Mouse (Mus musculus) brain, embryonic 14.5 days (tissue): ENCODE measurements at regions not wholly inside any gene's neighbourhood (a gene's known extent, or its start where the extent isn't known, plus 50 kb on each side); places are given as distances from the start of the nearest gene placed in this dataset.

Experiments
- CTCF ChIP-seq: fragments of 200-500 bp; IDR thresholded peaks from 2 replicates; pipeline ENCODE4 v1.5.1; 2012; ENCODE audit warnings: inconsistent platforms, mild to moderate bottlenecking, moderate library complexity, borderline replicate concordance; ENCODE audit not compliant: insufficient read depth, insufficient read length; ENCODE audit errors: extremely low read depth
- POLR2A ChIP-seq: fragments of 200-500 bp; IDR thresholded peaks from 2 replicates; pipeline ENCODE4 v1.6.1; 2012; ENCODE audit warnings: mild to moderate bottlenecking, inconsistent platforms, borderline replicate concordance; ENCODE audit not compliant: poor library complexity, insufficient read depth, insufficient read length, severe bottlenecking; ENCODE audit errors: extremely low read depth

GRCm38 (mm10) chr14:46664305-46664704, 96.0 kb upstream of the Cdkn3 start:
- TF ChIP-seq POLR2A (no peak), CTCF (no peak)
